Mouse (Mus musculus) brown adipose tissue, adult 24 weeks (tissue): ENCODE data around the gene Gna12. TPM values are rescaled to one million over a fixed set of nuclear protein-coding genes. Genes with fewer than 3 reads are reported as not detected.

Source experiments
- H3K27ac ChIP-seq: fragments of 200-500 bp; replicated peaks from 2 replicates; pipeline ENCODE4 v1.5.1; 2012; ENCODE audit warnings: low read depth, mild to moderate bottlenecking, low read length
- H3K4me1 ChIP-seq: fragments of 200-500 bp; 2 replicates; pipeline ENCODE4 v1.6.1; 2012; ENCODE audit warnings: low read length, mixed read lengths; ENCODE audit not compliant: control insufficient read depth, insufficient read depth, insufficient read length
- H3K4me3 ChIP-seq: fragments of 200-500 bp; 2 replicates; pipeline ENCODE4 v1.5.1; 2012; ENCODE audit warnings: low read depth, mild to moderate bottlenecking, low read length, moderate library complexity; ENCODE audit not compliant: insufficient read depth
- polyA plus RNA-seq: library from polyadenylated mRNA; stranded (reverse); fragments of >200 nt; gene quantifications from 2 replicates; pipeline ENCODE4 v1.2.4, GENCODE M21; 2012; ENCODE audit not compliant: missing spikeins, insufficient read depth, insufficient read length

Gene Gna12
- polyA plus RNA-seq, 1 experiment, result 44.5 TPM

- Histone ChIP-seq H3K4me1 (no peaks in the 10 kb centered on the region), H3K27ac (no peak overlapping the region), H3K4me3 (no peak overlapping the region)
Measured at GRCm38 (mm10) chr5:140847300-140847729, 17.1 kb upstream of the Gna12 start.

DNA sequence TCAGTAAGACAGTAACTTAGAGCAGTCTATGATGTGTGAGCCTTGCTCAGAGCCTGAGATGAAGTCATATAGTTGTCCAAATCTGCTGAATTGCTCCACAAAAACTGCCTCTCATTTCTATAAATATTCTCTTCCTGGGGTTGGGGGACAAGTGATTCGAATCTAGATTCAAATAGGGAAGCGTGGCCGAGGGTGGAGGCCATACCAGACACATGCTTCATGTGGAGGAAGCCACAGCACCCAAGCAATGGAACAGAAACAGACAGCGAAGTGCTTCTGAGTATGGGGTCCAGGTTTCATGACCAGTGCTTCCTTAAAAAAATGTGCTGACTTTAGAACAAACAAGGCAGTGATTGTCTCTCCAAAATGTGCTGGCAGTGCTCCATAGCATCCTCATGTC lies 11.7 kb upstream of the Gna12 start:
- Histone ChIP-seq H3K4me3 (no peak overlapping the region), H3K4me1 (no peaks in the 10 kb centered on the region), H3K27ac (no peak overlapping the region)

GRCm38 (mm10) chr5:140831064-140831431 lies 817 bp upstream of the Gna12 start:
- peaks cover 12% of the 10 kb centered on the region for H3K4me1 ChIP-seq
- no peak overlapping the region for H3K27ac ChIP-seq
- H3K4me3 ChIP-seq, result no peak overlapping the region

DNA sequence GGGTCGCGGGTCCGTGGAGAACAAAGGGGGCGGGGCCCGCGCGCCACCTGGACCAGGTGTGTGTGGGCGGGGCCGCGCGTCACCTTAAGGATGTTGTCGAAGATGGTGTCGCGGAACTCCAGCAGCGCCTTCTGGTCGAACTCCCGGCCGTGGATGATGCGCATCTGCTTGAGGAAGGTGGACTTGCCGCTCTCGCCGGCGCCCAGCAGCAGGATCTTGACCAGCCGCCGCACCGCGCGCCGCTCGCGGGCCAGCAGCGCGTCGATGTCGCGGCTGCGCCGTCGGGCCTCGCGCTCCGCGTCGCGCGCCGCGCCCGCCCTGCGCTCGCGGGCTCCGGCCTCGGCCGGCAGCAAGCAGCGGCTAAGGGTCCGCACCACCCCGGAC lies 328 bp downstream of the Gna12 start:
- Histone ChIP-seq H3K4me1 (peaks cover 16% of the 10 kb centered on the region), H3K27ac (peak overlapping the region; percentile 80), H3K4me3 (peak overlapping the region; percentile 97)

DNA sequence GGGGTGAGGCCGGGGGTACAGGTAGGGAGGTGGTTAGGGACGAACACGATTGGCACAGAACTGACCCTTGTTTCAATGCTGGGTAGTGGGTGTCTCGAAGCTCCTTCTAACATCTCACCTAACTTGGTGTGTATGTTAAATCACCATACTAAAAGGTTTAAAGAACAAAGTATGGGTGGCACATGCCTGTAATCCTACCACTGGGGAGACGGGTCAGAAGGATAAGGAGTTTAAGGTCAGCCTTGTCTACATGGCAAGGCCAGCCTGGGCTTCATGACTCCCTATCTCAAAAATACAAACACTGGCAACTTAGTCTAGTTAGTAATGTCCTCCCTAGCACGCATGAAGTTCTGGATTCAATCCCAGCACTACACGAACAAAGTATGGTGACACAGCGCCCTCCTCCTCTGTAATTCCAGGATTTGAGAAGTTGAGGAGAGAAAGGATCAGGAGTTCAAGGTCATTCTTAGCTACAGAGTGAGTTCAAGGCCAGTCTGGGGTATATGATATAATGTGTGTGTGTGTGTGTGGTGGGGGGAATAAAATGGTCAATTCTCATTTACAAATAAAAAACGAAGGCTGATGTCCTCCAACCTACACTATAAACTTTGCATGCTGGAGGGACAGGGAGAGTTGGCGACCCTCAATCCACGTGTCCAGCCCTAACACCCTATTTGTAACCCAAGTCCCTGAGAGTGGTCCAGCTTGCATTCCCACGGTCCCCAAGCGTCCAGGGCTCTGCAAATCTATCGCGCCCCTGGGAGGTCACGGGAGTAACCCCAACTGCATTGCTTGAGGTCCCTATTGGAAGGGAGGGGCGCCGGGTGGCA lies 935 bp downstream of the Gna12 start:
- peak overlapping the region; percentile 80 for H3K27ac ChIP-seq
- H3K4me3 ChIP-seq, result peak overlapping the region; percentile 97
- H3K4me1 ChIP-seq, result peaks cover 20% of the 10 kb centered on the region

- Histone ChIP-seq H3K4me1 (peaks cover 27% of the 10 kb centered on the region), H3K4me3 (peak overlapping the region; percentile 97), H3K27ac (peak overlapping the region; percentile 84)
Measured at GRCm38 (mm10) chr5:140828363-140828762, 1.9 kb downstream of the Gna12 start.

DNA sequence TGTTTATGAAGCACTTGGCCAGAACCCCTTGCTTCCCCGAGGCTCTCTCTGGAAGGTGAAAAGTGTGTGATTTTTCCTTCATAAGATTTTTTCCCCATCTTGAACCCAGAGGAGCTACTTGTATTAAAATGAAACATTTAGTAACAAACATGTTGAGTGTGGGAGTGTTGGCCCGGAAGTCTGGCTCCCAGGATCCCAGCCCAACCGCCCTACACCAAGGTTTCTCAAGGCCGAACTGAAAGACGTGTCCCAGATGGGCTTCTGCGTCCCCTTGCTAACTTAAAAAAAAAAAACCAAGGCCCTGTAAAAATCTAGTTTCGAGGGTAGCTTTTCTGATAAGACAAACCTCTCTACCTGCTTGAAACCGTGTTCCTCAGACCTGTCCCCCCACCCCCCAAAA lies 2.3 kb downstream of the Gna12 start:
- Histone ChIP-seq H3K4me3 (peak overlapping the region; percentile 97), H3K4me1 (peaks cover 30% of the 10 kb centered on the region), H3K27ac (peak overlapping the region; percentile 84)

DNA sequence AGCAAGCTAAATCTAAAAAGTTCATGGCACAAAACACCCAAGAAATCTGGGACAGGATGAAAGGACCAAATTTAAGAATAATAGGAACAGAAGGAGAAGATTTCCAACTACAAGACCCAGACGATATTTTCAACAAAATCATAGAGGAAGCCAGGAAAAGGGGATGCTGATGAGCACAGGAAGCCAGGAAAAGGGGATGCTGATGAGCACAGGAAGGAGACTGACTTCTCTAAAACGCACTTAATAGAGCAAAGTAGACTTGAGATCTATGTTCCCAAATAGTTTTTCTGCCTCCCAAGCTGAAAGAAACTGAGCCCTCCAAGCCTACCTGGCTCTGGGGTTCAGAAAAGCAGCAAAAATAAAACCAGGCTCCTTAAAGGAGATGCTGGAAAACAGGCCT lies 2.8 kb downstream of the Gna12 start:
- Histone ChIP-seq H3K27ac (peak overlapping the region; percentile 84), H3K4me3 (peak overlapping the region; percentile 97), H3K4me1 (peaks cover 34% of the 10 kb centered on the region)

GRCm38 (mm10) chr5:140826796-140827195 lies 3.4 kb downstream of the Gna12 start:
- Histone ChIP-seq H3K4me3 (0 out of 2 replicates have a peak overlapping the region, but pooled peaks have one; percentile 3), H3K4me1 (peaks cover 39% of the 10 kb centered on the region), H3K27ac (peak overlapping the region; percentile 50)

DNA sequence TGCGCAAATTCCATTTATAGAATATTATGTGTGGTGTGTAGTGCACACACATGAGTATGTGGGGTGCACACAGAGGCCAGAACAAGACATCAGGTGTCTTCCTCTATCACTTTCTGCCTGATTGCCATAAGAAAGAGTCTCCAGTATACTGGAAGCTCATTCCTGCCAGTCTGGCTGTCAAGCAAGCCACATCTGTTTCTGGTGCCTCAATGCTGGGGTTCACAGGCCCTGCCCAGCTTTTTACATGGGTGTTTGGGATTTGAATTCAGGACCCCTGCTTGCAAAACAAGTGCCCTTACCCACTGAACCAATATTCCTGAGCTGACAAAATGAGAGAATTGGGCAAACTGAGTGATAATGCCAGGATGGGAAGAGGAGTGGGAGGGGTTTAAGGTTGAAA lies 4.1 kb downstream of the Gna12 start:
- H3K27ac ChIP-seq, result no peak overlapping the region
- H3K4me3 ChIP-seq, result no peak overlapping the region
- H3K4me1 ChIP-seq, result peaks cover 44% of the 10 kb centered on the region

DNA sequence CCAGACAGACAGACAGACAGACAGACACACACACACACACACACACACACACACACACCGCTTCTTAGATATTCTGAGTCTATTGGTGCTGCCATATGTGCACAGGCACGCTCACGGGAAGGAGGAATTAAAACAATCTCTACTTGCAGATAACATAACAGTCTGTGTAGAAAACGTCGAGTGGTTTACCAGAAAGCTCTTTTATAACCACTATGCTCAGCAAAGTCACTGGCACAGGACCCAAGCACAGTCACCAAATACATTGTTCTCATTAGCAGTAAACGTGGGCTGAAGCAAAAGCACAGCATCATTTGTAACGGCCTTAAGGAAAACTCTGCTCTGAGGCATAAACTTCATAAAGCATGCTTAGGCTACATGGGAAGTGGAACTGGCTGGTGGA lies 6.1 kb downstream of the Gna12 start:
- Histone ChIP-seq H3K4me1 (peaks cover 50% of the 10 kb centered on the region), H3K4me3 (no peak overlapping the region), H3K27ac (peak overlapping the region; percentile 28; the same call in 1 of the 2 replicates)

- Histone ChIP-seq H3K4me1 (peaks cover 51% of the 10 kb centered on the region), H3K27ac (peak overlapping the region; percentile 47; the same call in 1 of the 2 replicates), H3K4me3 (no peak overlapping the region)
Measured at GRCm38 (mm10) chr5:140823386-140823785, 6.8 kb downstream of the Gna12 start.

DNA sequence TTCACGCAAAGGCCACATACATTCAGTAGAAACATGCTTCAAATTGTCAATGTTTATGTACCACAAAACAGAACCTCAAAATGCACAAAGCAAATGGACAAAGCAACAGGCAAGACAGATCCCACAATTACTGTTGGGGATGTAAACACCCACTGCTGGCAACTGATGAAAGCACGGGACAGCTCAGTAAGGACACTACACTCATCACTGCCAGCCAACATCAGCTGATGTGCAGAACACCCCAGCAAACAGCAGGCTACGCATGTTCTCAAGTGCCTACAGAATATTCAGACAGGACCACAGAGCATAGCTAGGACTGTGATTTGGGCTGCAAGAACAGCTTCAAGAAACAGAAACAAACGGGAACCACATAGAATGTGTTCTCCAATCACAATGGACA lies 8.3 kb downstream of the Gna12 start:
- H3K4me1 ChIP-seq, result peaks cover 54% of the 10 kb centered on the region
- H3K27ac ChIP-seq, result no peak overlapping the region
- no peak overlapping the region for H3K4me3 ChIP-seq

DNA sequence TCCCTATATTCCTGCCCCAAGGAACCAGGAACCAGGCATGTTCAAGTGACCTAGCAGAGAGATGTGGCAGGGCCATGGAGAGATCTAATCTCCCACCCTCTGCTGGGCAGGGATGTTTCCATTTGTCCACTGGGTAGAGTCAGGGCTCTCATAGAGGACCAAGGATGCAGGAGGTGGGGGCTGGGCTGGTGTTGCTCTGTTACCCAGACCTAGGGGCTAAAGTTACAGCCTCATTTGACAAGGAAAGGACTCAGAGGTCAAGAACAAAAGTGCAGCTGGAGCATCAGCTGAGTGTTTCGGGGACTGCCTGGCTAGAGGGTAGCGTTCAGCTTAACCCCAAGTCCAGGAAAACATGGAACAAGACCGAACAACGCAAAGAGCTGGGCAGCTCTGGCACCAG lies 9.7 kb downstream of the Gna12 start:
- Histone ChIP-seq H3K4me3 (no peak overlapping the region), H3K4me1 (peaks cover 59% of the 10 kb centered on the region), H3K27ac (peak overlapping the region; percentile 5; the same call in 1 of the 2 replicates)

GRCm38 (mm10) chr5:140819594-140819993 lies 10.6 kb downstream of the Gna12 start:
- Histone ChIP-seq H3K4me1 (peaks cover 63% of the 10 kb centered on the region), H3K4me3 (no peak overlapping the region), H3K27ac (no peak overlapping the region)

DNA sequence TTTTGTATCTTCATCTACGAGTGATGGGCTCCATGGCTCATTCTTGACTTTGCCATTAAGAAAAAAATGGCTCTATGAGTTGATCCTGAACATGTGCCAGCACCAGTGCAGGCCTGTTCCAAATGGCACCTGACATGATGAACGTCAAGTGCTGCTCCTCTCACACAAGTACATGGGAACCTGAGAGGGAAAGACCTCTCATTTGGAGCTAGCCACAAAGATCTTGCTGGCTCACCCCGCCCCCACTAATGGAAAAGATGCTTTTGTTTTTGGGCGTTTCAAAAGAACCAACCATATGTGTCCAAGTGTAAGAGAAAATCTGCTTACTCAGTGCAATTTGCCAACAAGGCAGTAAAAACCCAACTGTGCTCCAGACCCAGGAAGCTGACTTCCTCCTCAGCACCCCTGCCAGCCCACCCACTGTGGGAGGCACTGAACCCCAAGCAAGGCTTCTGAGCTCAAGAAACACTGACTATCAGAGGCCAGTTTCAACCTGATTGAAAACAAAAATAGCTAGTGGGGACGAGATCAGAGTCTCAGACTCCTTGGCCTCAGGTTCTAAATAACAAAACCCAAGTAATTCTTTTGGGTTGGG lies 11.7 kb downstream of the Gna12 start:
- Histone ChIP-seq H3K4me3 (no peak overlapping the region), H3K4me1 (peaks cover 62% of the 10 kb centered on the region), H3K27ac (peak overlapping the region; percentile 8)
